Mouse (Mus musculus): ENCODE measurements around the gene Gnaz.

GRCm38 (mm10) chr10:74969266-74969665, 2.3 kb downstream of the Gnaz start:
- TF ChIP-seq TAL1 (conservative IDR thresholded peaks at IDR 0.05; ENCODE audit: low read depth, low read length) = no peak
- no peak for TF ChIP-seq CTCF (IDR thresholded peaks at IDR 0.05; ENCODE audit: low read depth, low read length)
- no peak for TF ChIP-seq GATA1 (IDR thresholded peaks at IDR 0.05; ENCODE audit: borderline replicate concordance, low read length)
- TF ChIP-seq POLR2AphosphoS5 (IDR thresholded peaks at IDR 0.05; ENCODE audit: insufficient replicate concordance, low read depth, low read length) = no peak
- TF ChIP-seq GATA2 (IDR thresholded peaks at IDR 0.05; ENCODE audit: borderline replicate concordance, low read depth, low read length) = no peak
